ENCODE assay signal across 24 mouse cellular contexts in the genomic region with DNA sequence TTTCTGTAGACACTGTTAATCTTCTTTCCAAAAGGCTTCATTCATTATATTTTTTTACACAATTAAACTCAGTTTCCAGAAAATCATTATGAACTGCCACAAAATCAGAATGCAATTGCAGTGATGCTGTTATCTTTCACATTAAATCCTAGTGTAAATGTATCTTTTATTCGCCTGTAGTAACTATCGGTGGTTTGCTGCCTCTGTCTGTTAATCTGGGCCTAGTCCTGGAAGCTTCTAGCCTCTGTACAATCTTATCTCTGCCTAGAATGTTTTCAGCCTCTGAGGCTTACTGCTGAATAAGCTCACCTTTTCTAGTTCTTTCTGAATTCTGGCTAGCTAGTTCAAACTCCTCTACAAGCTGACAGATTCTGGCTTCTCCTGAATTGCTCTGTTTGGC.
"Had no signal": no experiment of that assay in that cellular context is flagged by ENCODE, and none has a peak within 500 bp of the region (broad histone marks: within the 10 kb centered on the region; RNA-seq: fewer than 3 reads in every experiment).

No protein-coding gene starts in this region.

- DNase-seq: gastrocnemius, adult 2 months; gastrocnemius, postnatal 10 days; gastrocnemius, postnatal 25 days; heart, adult 18-20 months; heart, postnatal 10 days; heart, postnatal 4 days; kidney, adult 11 months; kidney, adult 2 months; kidney, adult 9 months; kidney, postnatal 14 days; kidney, postnatal 36 days; layer of hippocampus, adult 9-11 months; layer of hippocampus, postnatal 36 days had no signal

- H3K27me3 ChIP-seq: heart, embryonic 12.5 days; hindbrain, embryonic 13.5 days; hindbrain, embryonic 15.5 days; kidney, embryonic 15.5 days; limb, embryonic 12.5 days had no signal

- H3K4me2 ChIP-seq: heart, embryonic 12.5 days; hindbrain, embryonic 13.5 days; hindbrain, embryonic 15.5 days; kidney, embryonic 15.5 days; limb, embryonic 12.5 days had no signal

- H3K9ac ChIP-seq: heart, embryonic 12.5 days; hindbrain, embryonic 13.5 days; hindbrain, embryonic 15.5 days; kidney, embryonic 15.5 days; limb, embryonic 12.5 days had no signal

- H3K9me3 ChIP-seq: heart, embryonic 10.5 days; heart, embryonic 12.5 days; hindbrain, embryonic 10.5 days; hindbrain, embryonic 13.5 days; hindbrain, embryonic 15.5 days; kidney, embryonic 15.5 days; limb, embryonic 10.5 days; limb, embryonic 12.5 days had no signal

- H3K27ac ChIP-seq: gastrocnemius, adult 2 months; hindbrain, embryonic 10.5 days; hindbrain, embryonic 13.5 days; hindbrain, embryonic 15.5 days; hindbrain, postnatal 0 days; kidney, embryonic 15.5 days; kidney, postnatal 0 days; limb, embryonic 10.5 days; limb, embryonic 12.5 days had no signal

- H3K4me3 ChIP-seq: gastrocnemius, adult 2 months; heart, embryonic 10.5 days; heart, embryonic 12.5 days; hindbrain, embryonic 10.5 days; hindbrain, embryonic 13.5 days; hindbrain, embryonic 15.5 days; kidney, embryonic 15.5 days; limb, embryonic 10.5 days; limb, embryonic 12.5 days had no signal

- ATAC-seq: hindbrain, postnatal 0 days; intestine, embryonic 16.5 days had no signal
